Mouse (Mus musculus): Measurements from ENCODE around the gene Gstm4.

GRCm38 (mm10) chr3:107996576-107996975 lies 48.1 kb downstream of the Gstm4 start:
- TF ChIP-seq CEBPB (IDR thresholded peaks at IDR 0.05; ENCODE audit: low read depth): no peak
- no peak for TF ChIP-seq CTCF (IDR thresholded peaks at IDR 0.05; ENCODE audit: control insufficient read depth, insufficient read depth, insufficient read length)
- TF ChIP-seq MAX (IDR thresholded peaks at IDR 0.05): no peak

All from C2C12 (cell line).